Mouse (Mus musculus): ENCODE measurements at regions not wholly inside any gene's neighbourhood (a gene's known extent, or its start where the extent isn't known, plus 50 kb on each side); places are given as distances from the start of the nearest gene placed in this dataset.

- WGBS: 63% methylated on average over 14 of the region's 14 CpGs
- Histone ChIP-seq H3K4me2 (no peak overlapping the region), H3K4me3 (no peak overlapping the region), H3K27ac (no peak overlapping the region), H3K36me3 (replicated peaks) (no peaks in the 10 kb centered on the region), H3K9ac (no peak overlapping the region), H3K27me3 (replicated peaks) (no peaks in the 10 kb centered on the region), H3K4me1 (no peaks in the 10 kb centered on the region), H3K9me3 (no peaks in the 10 kb centered on the region)
- no peak for ATAC-seq (replicated peaks)
Measured at GRCm38 (mm10) chr6:117049459-117050010, 118.8 kb upstream of the Cxcl12 start.

- H3K4me1 ChIP-seq: no peaks in the 10 kb centered on the region
Measured at GRCm38 (mm10) chr6:117060688-117061087, 107.6 kb upstream of the Cxcl12 start.

GRCm38 (mm10) chr6:117067541-117068305 is 100.6 kb upstream of the Cxcl12 start:
- 81% methylated on average over 9 of the region's 9 CpGs for WGBS
- Histone ChIP-seq H3K9me3 (no peaks in the 10 kb centered on the region), H3K27me3 (replicated peaks) (no peaks in the 10 kb centered on the region), H3K4me3 (no peak overlapping the region), H3K4me2 (no peak overlapping the region), H3K9ac (no peak overlapping the region), H3K4me1 (no peaks in the 10 kb centered on the region), H3K36me3 (replicated peaks) (no peaks in the 10 kb centered on the region), H3K27ac (no peak overlapping the region)
- no peak for ATAC-seq (replicated peaks)

More at GRCm38 (mm10) chr6:117060688-117061087, 107.6 kb upstream of the Cxcl12 start:
- ATAC-seq (replicated peaks): no peak
- 90% methylated on average over 3 of the region's 3 CpGs for WGBS
- Histone ChIP-seq H3K27ac (no peak overlapping the region), H3K36me3 (replicated peaks) (no peaks in the 10 kb centered on the region), H3K27me3 (replicated peaks) (no peaks in the 10 kb centered on the region), H3K9me3 (no peaks in the 10 kb centered on the region), H3K9ac (no peak overlapping the region), H3K4me3 (no peak overlapping the region), H3K4me2 (no peak overlapping the region)

GRCm38 (mm10) chr6:117071311-117071710 is 97.0 kb upstream of the Cxcl12 start:
- no peak for ATAC-seq (replicated peaks)
- Histone ChIP-seq H3K4me2 (no peak overlapping the region), H3K9ac (no peak overlapping the region), H3K27ac (no peak overlapping the region), H3K27me3 (replicated peaks) (no peaks in the 10 kb centered on the region), H3K4me3 (no peak overlapping the region), H3K4me1 (no peaks in the 10 kb centered on the region), H3K9me3 (no peaks in the 10 kb centered on the region), H3K36me3 (replicated peaks) (no peaks in the 10 kb centered on the region)
- WGBS: 79% methylated on average over 6 of the region's 6 CpGs

GRCm38 (mm10) chr6:117071857-117072256 is 96.5 kb upstream of the Cxcl12 start:
- Histone ChIP-seq H3K4me2 (no peak overlapping the region), H3K27ac (no peak overlapping the region), H3K9ac (no peak overlapping the region), H3K27me3 (replicated peaks) (no peaks in the 10 kb centered on the region), H3K4me1 (no peaks in the 10 kb centered on the region), H3K4me3 (no peak overlapping the region), H3K9me3 (no peaks in the 10 kb centered on the region), H3K36me3 (replicated peaks) (no peaks in the 10 kb centered on the region)
- 87% methylated on average over 8 of the region's 8 CpGs for WGBS
- ATAC-seq (replicated peaks): no peak

- no peaks in the 10 kb centered on the region for H3K36me3 ChIP-seq (replicated peaks)
- no peak overlapping the region for H3K9ac ChIP-seq
- H3K27ac ChIP-seq: no peak overlapping the region
- WGBS: 58% methylated on average over 5 of the region's 5 CpGs
- H3K4me3 ChIP-seq: no peak overlapping the region
- no peak for ATAC-seq (replicated peaks)
- H3K9me3 ChIP-seq: no peaks in the 10 kb centered on the region
- H3K27me3 ChIP-seq (replicated peaks): no peaks in the 10 kb centered on the region
- no peaks in the 10 kb centered on the region for H3K4me1 ChIP-seq
- no peak overlapping the region for H3K4me2 ChIP-seq
Measured at GRCm38 (mm10) chr6:117079500-117079899, 88.8 kb upstream of the Cxcl12 start.

- H3K4me1 ChIP-seq: no peaks in the 10 kb centered on the region
- no peak overlapping the region for H3K27ac ChIP-seq
- ATAC-seq (replicated peaks): no peak
- no peaks in the 10 kb centered on the region for H3K27me3 ChIP-seq (replicated peaks)
- 48% methylated on average over 13 of the region's 13 CpGs for WGBS
- no peaks in the 10 kb centered on the region for H3K36me3 ChIP-seq (replicated peaks)
- no peak overlapping the region for H3K9ac ChIP-seq
- H3K9me3 ChIP-seq: no peaks in the 10 kb centered on the region
- H3K4me3 ChIP-seq: no peak overlapping the region
- no peak overlapping the region for H3K4me2 ChIP-seq
Measured at GRCm38 (mm10) chr6:117080973-117081372, 87.4 kb upstream of the Cxcl12 start.

- no peaks in the 10 kb centered on the region for H3K9me3 ChIP-seq
- H3K36me3 ChIP-seq (replicated peaks): no peaks in the 10 kb centered on the region
- no peaks in the 10 kb centered on the region for H3K4me1 ChIP-seq
- no peak overlapping the region for H3K9ac ChIP-seq
- no peak overlapping the region for H3K27ac ChIP-seq
- WGBS: 49% methylated on average over 6 of the region's 6 CpGs
- H3K4me3 ChIP-seq: no peak overlapping the region
- no peaks in the 10 kb centered on the region for H3K27me3 ChIP-seq (replicated peaks)
- H3K4me2 ChIP-seq: no peak overlapping the region
- ATAC-seq (replicated peaks): no peak
Measured at GRCm38 (mm10) chr6:117084211-117084610, 84.1 kb upstream of the Cxcl12 start.

- no peak overlapping the region for H3K4me2 ChIP-seq
- no peak overlapping the region for H3K4me3 ChIP-seq
- H3K27ac ChIP-seq: no peak overlapping the region
- no peaks in the 10 kb centered on the region for H3K4me1 ChIP-seq
- H3K27me3 ChIP-seq (replicated peaks): no peaks in the 10 kb centered on the region
- WGBS: 73% methylated on average over 13 of the region's 13 CpGs
- no peaks in the 10 kb centered on the region for H3K9me3 ChIP-seq
- H3K9ac ChIP-seq: no peak overlapping the region
- ATAC-seq (replicated peaks): no peak
- H3K36me3 ChIP-seq (replicated peaks): no peaks in the 10 kb centered on the region
Measured at GRCm38 (mm10) chr6:117084833-117085500, 83.4 kb upstream of the Cxcl12 start.

- Histone ChIP-seq H3K9me3 (no peaks in the 10 kb centered on the region), H3K36me3 (replicated peaks) (no peaks in the 10 kb centered on the region), H3K9ac (no peak overlapping the region), H3K4me1 (no peaks in the 10 kb centered on the region), H3K27me3 (replicated peaks) (no peaks in the 10 kb centered on the region), H3K27ac (no peak overlapping the region), H3K4me3 (no peak overlapping the region), H3K4me2 (no peak overlapping the region)
- ATAC-seq (replicated peaks): no peak
- 92% methylated on average over 6 of the region's 6 CpGs for WGBS
Measured at GRCm38 (mm10) chr6:117094742-117095141, 73.6 kb upstream of the Cxcl12 start.

GRCm38 (mm10) chr6:117099871-117100270 is 68.5 kb upstream of the Cxcl12 start:
- Histone ChIP-seq H3K9me3 (no peaks in the 10 kb centered on the region), H3K9ac (no peak overlapping the region), H3K36me3 (replicated peaks) (no peaks in the 10 kb centered on the region), H3K4me1 (no peaks in the 10 kb centered on the region), H3K4me2 (no peak overlapping the region), H3K4me3 (no peak overlapping the region), H3K27me3 (replicated peaks) (no peaks in the 10 kb centered on the region), H3K27ac (no peak overlapping the region)
- ATAC-seq (replicated peaks): no peak
- 79% methylated on average over 10 of the region's 10 CpGs for WGBS

GRCm38 (mm10) chr6:117102693-117103092 is 65.6 kb upstream of the Cxcl12 start:
- 82% methylated on average over 4 of the region's 4 CpGs for WGBS
- Histone ChIP-seq H3K4me3 (no peak overlapping the region), H3K9me3 (no peaks in the 10 kb centered on the region), H3K9ac (no peak overlapping the region), H3K4me1 (peaks cover 4% of the 10 kb centered on the region; the same call in 1 of the 2 replicates), H3K4me2 (no peak overlapping the region), H3K27ac (no peak overlapping the region), H3K36me3 (replicated peaks) (no peaks in the 10 kb centered on the region), H3K27me3 (replicated peaks) (no peaks in the 10 kb centered on the region)
- ATAC-seq (replicated peaks): no peak

Measured in midbrain, embryonic 15.5 days (tissue).